Mouse (Mus musculus) kidney, postnatal 4 days (tissue): ENCODE results near the gene Pkp4.
"Not testable (repeated sequence)": the region's sequence is repeated elsewhere in the genome, so short reads cannot be mapped to it uniquely, and the experiment has no call there.

Experiments used
- DNase-seq, 2 experiments: peaks; one replicate each; pipeline ENCODE4 v3.0.0; 2021; ENCODE audit warnings: mixed read lengths in 2 of 2

Pkp4 gene

GRCm38 (mm10) chr2:59343834-59344233 lies 183.2 kb downstream of the Pkp4 start:
- DNase-seq, result no peak

GRCm38 (mm10) chr2:59344699-59345098 lies 184.0 kb downstream of the Pkp4 start:
- DNase-seq, result no peak

- no peak for DNase-seq
Observed at GRCm38 (mm10) chr2:59345141-59345839, 184.6 kb downstream of the Pkp4 start.

- DNase-seq, result peak; percentile 29 to 38
Observed at GRCm38 (mm10) chr2:59346443-59346842, 185.8 kb downstream of the Pkp4 start.

GRCm38 (mm10) chr2:59348585-59348984 lies 187.9 kb downstream of the Pkp4 start:
- no peak for DNase-seq

GRCm38 (mm10) chr2:59350094-59350493 lies 189.4 kb downstream of the Pkp4 start:
- DNase-seq, result no peak

- DNase-seq, result no peak
Observed at GRCm38 (mm10) chr2:59351303-59352099, 190.9 kb downstream of the Pkp4 start.

GRCm38 (mm10) chr2:59353821-59354220 lies 193.2 kb downstream of the Pkp4 start:
- no peak for DNase-seq

- DNase-seq, result no peak
Observed at GRCm38 (mm10) chr2:59355531-59356289, 195.1 kb downstream of the Pkp4 start.

GRCm38 (mm10) chr2:59359760-59360342 lies 199.2 kb downstream of the Pkp4 start:
- DNase-seq, result no peak

- peak in 1 of 2 experiments; percentile 36 for DNase-seq
Observed at GRCm38 (mm10) chr2:59361350-59361780, 200.7 kb downstream of the Pkp4 start.

GRCm38 (mm10) chr2:59364156-59364842 lies 203.6 kb downstream of the Pkp4 start:
- no peak for DNase-seq

- DNase-seq, result no peak
Observed at GRCm38 (mm10) chr2:59367191-59367590, 206.5 kb downstream of the Pkp4 start.

- DNase-seq, result no peak
Observed at GRCm38 (mm10) chr2:59373113-59373512, 212.5 kb downstream of the Pkp4 start.

GRCm38 (mm10) chr2:59378096-59378495 lies 217.4 kb downstream of the Pkp4 start:
- DNase-seq, result no peak

GRCm38 (mm10) chr2:59378861-59379260 lies 218.2 kb downstream of the Pkp4 start:
- DNase-seq, result not testable (repeated sequence)

- DNase-seq, result no peak
Observed at GRCm38 (mm10) chr2:59383231-59383630, 222.6 kb downstream of the Pkp4 start.

GRCm38 (mm10) chr2:59383852-59384776 lies 223.5 kb downstream of the Pkp4 start:
- no peak for DNase-seq

GRCm38 (mm10) chr2:59385211-59385935 lies 224.7 kb downstream of the Pkp4 start:
- no peak for DNase-seq

- no peak for DNase-seq
Observed at GRCm38 (mm10) chr2:59389971-59390370, 229.3 kb downstream of the Pkp4 start.
